Mouse (Mus musculus): ENCODE results near the gene Ttyh2. TPM values are rescaled to one million over a fixed set of nuclear protein-coding genes. Genes with fewer than 3 reads are reported as not detected.

Ttyh2 gene
- polyA plus RNA-seq, 1 experiment from 2014 or later = 22.1 TPM

DNA sequence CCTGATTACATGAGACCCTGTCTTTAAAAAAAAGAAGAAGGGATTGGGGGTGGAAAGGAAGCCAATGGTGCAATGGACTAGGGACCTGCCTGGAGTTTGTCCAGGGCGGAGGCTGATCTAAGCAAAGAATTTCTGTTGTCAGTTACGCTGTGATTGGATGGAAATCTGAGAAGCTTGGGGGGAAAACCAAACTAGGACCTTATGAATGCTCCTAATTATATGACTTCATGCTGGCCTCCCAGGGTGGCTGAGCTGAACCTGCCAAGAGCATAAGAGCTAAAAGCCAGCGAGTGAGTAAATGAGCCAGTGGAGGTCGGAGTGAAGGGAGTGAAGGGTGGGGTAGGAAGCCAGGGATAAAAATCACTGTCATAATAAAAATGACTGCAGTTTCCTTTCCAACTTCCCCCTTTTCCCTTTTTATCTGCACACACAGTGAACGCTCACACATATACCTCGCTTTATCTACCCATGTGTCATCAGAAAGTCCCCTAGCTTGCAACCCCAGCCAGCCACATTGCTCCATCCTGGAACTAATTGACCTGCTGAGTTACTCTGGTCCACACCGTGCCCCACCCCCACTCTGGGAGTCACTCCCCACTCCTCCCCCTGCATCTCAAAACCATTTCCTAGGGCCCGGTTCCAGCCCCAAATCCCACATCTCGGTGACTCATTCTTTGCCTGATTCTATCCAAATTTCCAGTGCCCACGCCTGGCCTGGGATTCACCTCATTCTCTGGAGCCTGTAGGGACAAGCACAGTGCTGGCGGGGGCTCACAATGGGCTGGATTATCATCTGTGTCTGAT, 49.8 kb downstream of the Ttyh2 start:
- no peak for TF ChIP-seq CTCF (IDR thresholded peaks at IDR 0.05)
- ATAC-seq = peak; percentile 54
- ChIA-PET POLR2A (interaction anchor here (0.6 to 1.9 kb wide), 3 partner anchors 13 to 91 kb away, joined by 3 to 6 read pairs (median 4); no protein-coding TSS in a partner anchor), CTCF (interaction anchor here (1.0 to 1.8 kb wide), 3 partner anchors 12 to 389 kb away, joined by 3 to 8 read pairs (median 3); no protein-coding TSS in a partner anchor)
- no peaks in the 10 kb centered on the region for H3K27me3 ChIP-seq
- in situ Hi-C loops (cut with MboI; ENCODE audit: low pct_unique_long_range_greater_than_20kb) = no loop called here
- DNase-seq (ENCODE audit: low read depth, low spot score) = peak; percentile 95

- ATAC-seq = no peak
- no peak for TF ChIP-seq CTCF (IDR thresholded peaks at IDR 0.05)
- in situ Hi-C loops (cut with MboI; ENCODE audit: low pct_unique_long_range_greater_than_20kb) = no loop called here
- CTCF ChIA-PET = interaction anchor here (1.4 to 3.4 kb wide), 2 partner anchors 10 to 54 kb away, joined by 3 to 9 read pairs; no protein-coding TSS in a partner anchor
- no peak for DNase-seq (ENCODE audit: low read depth, low spot score)
- POLR2A ChIA-PET = interaction anchor here (1.2 kb wide), 1 partner anchor 41 kb away, joined by 3 read pairs; no protein-coding TSS in a partner anchor
- H3K27me3 ChIP-seq = no peaks in the 10 kb centered on the region
These were observed 52.0 kb downstream of the Ttyh2 start, which contains the start of gene Dnaic2 for GRCm38 (mm10) chr11:114726965-114727825. TSS of gene Dnaic2 (plus strand) at chr11:114727408.

DNA sequence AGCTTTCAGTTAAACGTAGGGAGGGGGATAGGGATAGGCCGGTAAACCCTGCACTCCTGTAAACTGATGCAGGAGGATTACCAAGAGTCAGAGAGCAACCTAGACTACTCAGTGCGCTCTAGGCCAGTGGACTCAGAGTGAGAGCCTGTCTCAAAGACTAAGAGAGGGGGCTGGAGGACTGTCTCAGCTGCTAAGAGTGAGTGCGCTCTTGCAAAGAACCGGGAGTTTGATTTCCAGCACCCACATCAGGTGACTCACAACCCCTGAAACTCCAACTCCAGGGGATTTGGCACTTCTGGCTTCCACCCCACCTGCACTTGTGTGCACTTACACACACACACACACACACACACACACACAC, 52.6 kb downstream of the Ttyh2 start:
- CTCF ChIA-PET = interaction anchor here (3.4 kb wide), 1 partner anchor 9 kb away, joined by 9 read pairs; no protein-coding TSS in a partner anchor
- in situ Hi-C loops (cut with MboI; ENCODE audit: low pct_unique_long_range_greater_than_20kb) = no loop called here
- DNase-seq (ENCODE audit: low read depth, low spot score) (no peak), ATAC-seq (no peak)
- H3K27me3 ChIP-seq = no peaks in the 10 kb centered on the region
- no peak for TF ChIP-seq CTCF (IDR thresholded peaks at IDR 0.05)
- POLR2A ChIA-PET = interaction anchor here (1.2 kb wide), 1 partner anchor 42 kb away, joined by 3 read pairs; no protein-coding TSS in a partner anchor

DNA sequence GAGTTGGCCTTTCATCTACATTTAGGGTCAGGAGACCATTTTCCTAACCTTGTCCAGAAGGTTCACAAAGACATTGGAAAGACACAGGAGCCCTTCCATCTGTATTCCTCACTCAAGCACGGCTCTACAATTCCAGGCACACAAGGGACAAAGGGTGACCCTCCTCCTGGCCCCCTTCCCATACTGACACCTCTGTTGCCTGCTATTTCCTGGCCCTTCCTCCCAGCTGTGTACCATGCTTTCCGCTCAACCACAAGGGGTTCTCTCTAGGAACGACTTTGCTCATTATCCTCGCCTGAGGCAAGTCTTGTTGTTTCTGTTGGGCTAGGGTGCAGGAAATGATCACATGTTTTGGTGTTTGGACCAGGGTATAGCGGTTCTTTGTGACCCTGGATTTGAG, 53.1 kb downstream of the Ttyh2 start:
- no peak for DNase-seq (ENCODE audit: low read depth, low spot score)
- TF ChIP-seq CTCF (IDR thresholded peaks at IDR 0.05) = no peak
- ChIA-PET POLR2A (no interaction called here), CTCF (interaction anchor here (3.4 kb wide), 1 partner anchor 9 kb away, joined by 9 read pairs; no protein-coding TSS in a partner anchor)
- no peak for ATAC-seq
- in situ Hi-C loops (cut with MboI; ENCODE audit: low pct_unique_long_range_greater_than_20kb) = no loop called here
- no peaks in the 10 kb centered on the region for H3K27me3 ChIP-seq

- in situ Hi-C loops (cut with MboI; ENCODE audit: low pct_unique_long_range_greater_than_20kb) = loop anchor here (5.0 kb wide), 1 partner anchor 58 kb away; no protein-coding TSS in a partner anchor
- no peak for TF ChIP-seq CTCF (IDR thresholded peaks at IDR 0.05)
- ChIA-PET POLR2A (no interaction called here), CTCF (no interaction called here)
- no peak for DNase-seq (ENCODE audit: low read depth, low spot score)
- ATAC-seq = no peak
- H3K27me3 ChIP-seq = no peaks in the 10 kb centered on the region
These were observed 54.7 kb downstream of the Ttyh2 start for GRCm38 (mm10) chr11:114729832-114730363.

- TF ChIP-seq CTCF (IDR thresholded peaks at IDR 0.05) = no peak
- DNase-seq (ENCODE audit: low read depth, low spot score) (no peak), ATAC-seq (no peak)
- in situ Hi-C loops (cut with MboI; ENCODE audit: low pct_unique_long_range_greater_than_20kb) = loop anchor here (5.0 kb wide), 1 partner anchor 59 kb away; no protein-coding TSS in a partner anchor
- ChIA-PET POLR2A (no interaction called here), CTCF (no interaction called here)
- no peaks in the 10 kb centered on the region for H3K27me3 ChIP-seq
These were observed 56.5 kb downstream of the Ttyh2 start for GRCm38 (mm10) chr11:114731711-114732110.

DNA sequence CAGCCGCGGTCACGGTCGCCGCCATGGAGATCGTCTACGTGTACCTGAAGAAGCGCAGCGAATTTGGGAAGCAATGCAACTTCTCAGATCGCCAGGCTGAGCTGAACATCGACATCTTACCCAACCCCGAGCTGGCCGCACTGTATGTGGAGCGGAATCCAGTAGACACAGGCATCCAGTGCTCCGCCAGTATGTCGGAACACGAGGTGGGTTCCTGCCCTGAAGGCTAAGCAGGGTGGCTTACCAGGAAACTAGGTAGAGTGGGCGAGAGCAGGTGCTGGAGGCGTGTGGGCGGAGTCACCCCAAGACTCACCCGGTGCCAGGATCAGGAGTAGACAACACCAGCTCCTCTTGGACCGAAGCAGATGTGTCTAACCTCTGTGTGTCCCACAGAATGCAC, 57.7 kb downstream of the Ttyh2 start:
- POLR2A ChIA-PET = no interaction called here
- no peaks in the 10 kb centered on the region for H3K27me3 ChIP-seq
- TF ChIP-seq CTCF (IDR thresholded peaks at IDR 0.05) = no peak
- CTCF ChIA-PET = no interaction called here
- in situ Hi-C loops (cut with MboI; ENCODE audit: low pct_unique_long_range_greater_than_20kb) = loop anchor here (5.0 kb wide), 1 partner anchor 61 kb away; no protein-coding TSS in a partner anchor
- ATAC-seq (no peak), DNase-seq (ENCODE audit: low read depth, low spot score) (no peak)

GRCm38 (mm10) chr11:114736111-114736510, 60.9 kb downstream of the Ttyh2 start:
- ATAC-seq (no peak), DNase-seq (ENCODE audit: low read depth, low spot score) (no peak)
- H3K27me3 ChIP-seq = no peaks in the 10 kb centered on the region
- TF ChIP-seq CTCF (IDR thresholded peaks at IDR 0.05) = peak; percentile 19
- CTCF ChIA-PET = interaction anchor here (0.8 to 2.6 kb wide), 7 partner anchors 8 to 147 kb away, joined by 3 to 9 read pairs (median 5); partner anchors contain the start of gene Dnaic2
- POLR2A ChIA-PET = no interaction called here
- in situ Hi-C loops (cut with MboI; ENCODE audit: low pct_unique_long_range_greater_than_20kb) = no loop called here

DNA sequence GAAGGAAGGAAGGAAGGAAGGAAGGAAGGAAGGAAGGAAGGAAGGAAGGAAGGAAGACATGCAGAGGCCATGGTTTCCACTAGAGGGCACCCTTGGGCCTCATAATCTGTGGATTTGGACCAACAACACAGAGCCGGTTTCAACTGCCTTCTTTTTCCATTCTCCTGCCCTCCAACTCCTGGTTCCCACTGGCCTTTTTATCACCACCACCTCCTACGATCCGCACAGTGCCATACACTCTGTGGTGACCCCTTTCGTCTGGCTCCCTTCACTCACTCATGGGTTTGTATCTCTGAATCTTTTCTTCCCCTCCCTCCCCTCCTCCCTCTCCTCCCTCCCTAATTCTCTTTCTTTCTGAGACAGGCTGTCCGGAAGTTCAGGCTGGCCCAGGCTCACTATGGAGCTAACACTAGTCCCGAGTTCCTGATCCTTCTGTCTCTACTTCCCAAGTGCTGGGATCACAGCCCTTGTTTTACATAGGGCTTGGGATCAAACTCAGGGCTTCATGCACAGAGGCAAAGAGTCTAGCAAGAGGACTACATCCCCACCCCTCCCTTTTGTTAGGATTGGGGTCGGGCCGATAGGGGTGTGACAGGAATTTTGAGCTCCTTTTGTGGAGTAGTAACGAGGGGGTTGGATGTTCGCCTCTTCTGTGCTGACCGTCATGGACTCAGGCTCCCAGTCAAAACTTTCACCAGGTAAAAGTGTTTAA, 61.8 kb downstream of the Ttyh2 start:
- CTCF ChIA-PET = interaction anchor here (0.8 to 2.6 kb wide), 8 partner anchors 9 to 146 kb away, joined by 3 to 9 read pairs (median 4); partner anchors contain the start of gene Dnaic2
- in situ Hi-C loops (cut with MboI; ENCODE audit: low pct_unique_long_range_greater_than_20kb) = no loop called here
- H3K27me3 ChIP-seq = no peaks in the 10 kb centered on the region
- TF ChIP-seq CTCF (IDR thresholded peaks at IDR 0.05) = peak; percentile 85
- no peak for DNase-seq (ENCODE audit: low read depth, low spot score)
- POLR2A ChIA-PET = interaction anchor here (0.5 kb wide), 1 partner anchor 12 kb away, joined by 3 read pairs; no protein-coding TSS in a partner anchor
- ATAC-seq = no peak

All from Patski (cell line).